Mouse (Mus musculus) liver, embryonic 13.5 days (tissue): ENCODE measurements around the gene Zbtb7a. TPM values are rescaled to one million over a fixed set of nuclear protein-coding genes. Genes with fewer than 3 reads are reported as not detected.
A peak's percentile ranks its signal among the peaks of the same experiment; 100 is the strongest.
"Not testable (repeated sequence)": the region's sequence is repeated elsewhere in the genome, so short reads cannot be mapped to it uniquely, and the experiment has no call there.

ENCODE experiments used
- ATAC-seq: fragments of 200-750 bp; cut with Nextera tagmentation; 2 replicates; pipeline ENCODE4 v1.8.0; 2017; ENCODE audit warnings: low read depth, mild to moderate bottlenecking, moderate number of reproducible peaks, moderate library complexity
- DNase-seq: peaks from one replicate; pipeline ENCODE4 v3.0.0; 2022
- H3K27ac ChIP-seq: fragments of 300-500 bp; sonication (generic); 2 replicates; pipeline ENCODE4 v1.5.1; 2015; ENCODE audit warnings: moderate library complexity, mild to moderate bottlenecking, inconsistent platforms
- H3K27me3 ChIP-seq: fragments of 300-500 bp; sonication (generic); 2 replicates; pipeline ENCODE4 v1.6.1; 2015; ENCODE audit warnings: mild to moderate bottlenecking, inconsistent platforms
- H3K36me3 ChIP-seq: fragments of 300-500 bp; sonication (generic); 2 replicates; pipeline ENCODE4 v1.6.1; 2015; ENCODE audit warnings: mild to moderate bottlenecking, inconsistent platforms
- H3K4me1 ChIP-seq: fragments of 300-500 bp; sonication (generic); replicated peaks from 2 replicates; pipeline ENCODE4 v1.6.1; 2015; ENCODE audit warnings: inconsistent platforms
- H3K4me2 ChIP-seq: fragments of 300-500 bp; sonication (generic); 2 replicates; pipeline ENCODE4 v1.6.1; 2015; ENCODE audit warnings: inconsistent platforms, mild to moderate bottlenecking, moderate library complexity
- H3K4me3 ChIP-seq: fragments of 300-500 bp; sonication (generic); replicated peaks from 2 replicates; pipeline ENCODE4 v1.5.1; 2015; ENCODE audit warnings: mild to moderate bottlenecking, inconsistent platforms
- H3K9ac ChIP-seq: fragments of 300-500 bp; sonication (generic); 2 replicates; pipeline ENCODE4 v1.6.1; 2015; ENCODE audit warnings: mild to moderate bottlenecking, inconsistent platforms
- H3K9me3 ChIP-seq: fragments of 300-500 bp; sonication (generic); replicated peaks from 2 replicates; pipeline ENCODE4 v1.6.1; 2016; ENCODE audit warnings: inconsistent platforms
- WGBS: fragments of 180-500 bp; shearing (Covaris S2); methylation state at CpG from one replicate; pipeline ENCODE4 v1.1.7; 2015; ENCODE audit not compliant: insufficient replicate concordance; 5-methylcytosine and 5-hydroxymethylcytosine counted together
- polyA plus RNA-seq: library from polyadenylated mRNA; unstranded; fragments of >200 nt; fragmentation: Nextera tagmentation; extraction: Ambion mirVana; gene quantifications from 2 replicates; pipeline ENCODE4 v1.2.1, GENCODE M21; 2015

Zbtb7a gene
- polyA plus RNA-seq, 1 experiment from 2014 or later: 49.6 TPM

GRCm38 (mm10) chr10:81181860-81182259 is 46.8 kb downstream of the Zbtb7a start:
- WGBS: 79% methylated on average over 12 of the region's 12 CpGs
- Histone ChIP-seq H3K4me2 (peak overlapping the region; percentile 34; the same call in 1 of the 2 replicates), H3K4me1 (peaks cover 73% of the 10 kb centered on the region), H3K36me3 (peaks cover 83% of the 10 kb centered on the region), H3K4me3 (0 out of 2 replicates have a peak overlapping the region, but pooled peaks have one; percentile 8), H3K27ac (peak overlapping the region; percentile 62)
- not testable (repeated sequence) for H3K9ac ChIP-seq, H3K27me3 ChIP-seq, DNase-seq, ATAC-seq, H3K9me3 ChIP-seq

DNA sequence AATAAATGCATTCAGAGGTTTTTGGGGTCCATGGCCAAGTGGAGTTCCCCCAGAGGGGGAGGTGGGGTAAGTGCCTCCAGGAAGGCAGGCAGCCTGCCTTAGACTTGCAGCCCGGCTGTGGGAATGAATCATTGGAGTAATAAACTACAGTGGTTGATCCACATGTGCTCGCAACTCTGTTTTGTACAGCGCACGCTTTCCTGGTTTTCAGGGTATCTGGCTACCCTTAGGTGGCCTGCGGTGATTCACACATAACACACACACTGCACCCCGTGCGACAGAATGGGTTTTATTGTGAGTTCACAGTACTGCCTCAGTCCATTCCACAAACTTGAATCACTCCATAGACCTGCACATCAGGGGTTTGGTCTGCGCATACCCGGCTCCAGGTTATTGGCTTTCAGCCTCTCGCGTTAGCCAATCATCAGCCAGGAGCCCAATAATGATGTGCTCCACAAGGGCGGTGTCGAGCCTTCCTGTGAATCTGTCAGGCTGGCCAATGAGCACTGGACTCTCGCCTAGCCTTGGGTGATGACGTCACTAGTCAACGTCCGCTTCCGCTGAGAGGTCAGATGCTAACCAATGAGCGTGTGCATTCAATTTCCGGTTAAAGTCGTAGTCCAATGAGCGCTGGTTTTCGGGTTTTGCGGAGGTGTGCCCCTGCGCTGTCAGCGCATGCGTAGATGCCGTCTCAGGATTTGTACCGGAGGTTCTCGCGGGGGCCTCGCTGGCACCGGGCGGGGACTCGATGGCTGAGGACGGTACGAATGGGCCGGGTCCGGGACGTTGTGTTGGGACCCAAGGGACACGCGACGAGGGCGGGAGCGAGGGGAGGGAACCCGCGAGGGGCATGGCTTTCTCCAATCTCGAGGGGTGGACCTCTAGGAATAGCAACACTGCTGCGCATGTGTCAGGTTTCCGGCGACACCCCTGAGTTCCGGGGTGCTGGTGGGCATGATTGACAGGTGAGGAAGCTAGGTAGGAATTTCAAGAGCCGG is 47.6 kb downstream of the Zbtb7a start, which contains the start of gene Dapk3:
Dapk3 (plus strand) TSS at position 670 of the 998 bp plus-strand sequence.
- no peaks in the 10 kb centered on the region for H3K27me3 ChIP-seq
- H3K4me1 ChIP-seq: peaks cover 66% of the 10 kb centered on the region
- H3K4me3 ChIP-seq: peak within 1 kb of the TSS; percentile 71
- peak within 1 kb of the TSS; percentile 79 for H3K27ac ChIP-seq
- H3K9ac ChIP-seq: peak within 1 kb of the TSS; percentile 75
- peak; percentile 97 for DNase-seq
- peak within 1 kb of the TSS; percentile 81 for H3K4me2 ChIP-seq
- peak; percentile 89 for ATAC-seq
- H3K36me3 ChIP-seq: peaks cover 82% of the 10 kb centered on the region
- H3K9me3 ChIP-seq: no peaks in the 10 kb centered on the region
- 4% methylated on average over 53 of the region's 53 CpGs for WGBS

DNA sequence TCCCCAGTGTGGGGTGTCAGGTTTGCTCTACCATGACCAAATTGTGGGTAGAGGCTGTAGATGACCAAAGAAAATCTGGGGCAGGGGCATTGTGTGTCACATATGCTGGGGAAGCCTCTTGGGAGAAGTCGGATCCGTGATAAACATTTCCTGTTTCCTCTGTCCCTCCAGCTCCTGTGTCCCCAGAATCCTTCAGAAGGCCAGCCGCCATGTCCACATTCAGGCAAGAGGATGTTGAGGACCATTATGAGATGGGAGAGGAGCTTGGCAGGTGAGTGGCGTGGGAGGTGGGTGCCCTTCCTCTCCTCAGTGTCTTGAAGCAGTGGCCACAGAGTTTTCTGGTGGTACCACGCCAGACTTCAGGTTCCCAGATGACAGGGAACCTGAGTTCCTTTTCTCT is 48.8 kb downstream of the Zbtb7a start, which contains the start of gene 4930442H23Rik:
4930442H23Rik (minus strand) TSS at position 45 of the 400 bp plus-strand sequence.
- Histone ChIP-seq H3K9ac (peak within 1 kb of the TSS; percentile 75), H3K4me2 (peak within 1 kb of the TSS; percentile 81), H3K27me3 (no peaks in the 10 kb centered on the region), H3K36me3 (peaks cover 76% of the 10 kb centered on the region), H3K27ac (peak within 1 kb of the TSS; percentile 79), H3K9me3 (no peaks in the 10 kb centered on the region), H3K4me3 (peak within 1 kb of the TSS; percentile 71), H3K4me1 (peaks cover 54% of the 10 kb centered on the region)
- 64% methylated on average over 5 of the region's 5 CpGs for WGBS
- ATAC-seq (no peak), DNase-seq (no peak)

DNA sequence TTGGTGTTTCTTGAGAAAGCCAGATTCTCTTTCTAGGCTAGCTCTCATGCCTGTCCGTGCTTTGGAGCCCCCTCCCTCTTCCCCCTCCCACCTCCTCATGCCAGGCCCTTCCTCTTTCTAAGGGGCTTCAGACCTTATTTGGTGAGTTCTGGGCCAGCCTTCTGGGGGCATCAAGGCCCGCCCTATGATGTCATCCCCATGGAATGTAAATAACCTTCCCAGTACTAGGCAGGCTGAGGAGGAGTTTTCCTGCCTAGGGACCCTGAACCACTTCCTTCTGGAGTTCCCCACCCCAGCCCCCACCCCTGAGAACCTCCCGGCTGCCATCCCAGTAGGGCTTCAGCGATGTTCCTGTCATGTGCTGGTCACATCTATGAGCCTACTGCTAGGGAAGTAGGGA is 49.7 kb downstream of the Zbtb7a start:
- ATAC-seq: no peak
- Histone ChIP-seq H3K27ac (peak overlapping the region; percentile 65; the same call in 1 of the 2 replicates), H3K4me2 (0 out of 2 replicates have a peak overlapping the region, but pooled peaks have one; percentile 81), H3K27me3 (no peaks in the 10 kb centered on the region), H3K4me1 (peaks cover 47% of the 10 kb centered on the region), H3K9ac (no peak overlapping the region), H3K4me3 (no peak overlapping the region), H3K9me3 (no peaks in the 10 kb centered on the region), H3K36me3 (peaks cover 71% of the 10 kb centered on the region)
- WGBS: 68% methylated on average over 4 of the region's 4 CpGs
- no peak for DNase-seq

GRCm38 (mm10) chr10:81187161-81187560 is 52.1 kb downstream of the Zbtb7a start:
- DNase-seq (no peak), ATAC-seq (no peak)
- H3K4me3 ChIP-seq: no peak overlapping the region
- no peaks in the 10 kb centered on the region for H3K27me3 ChIP-seq
- no peak overlapping the region for H3K27ac ChIP-seq
- no peaks in the 10 kb centered on the region for H3K9me3 ChIP-seq
- peaks cover 61% of the 10 kb centered on the region for H3K36me3 ChIP-seq
- WGBS: 83% methylated on average over 9 of the region's 9 CpGs
- H3K4me2 ChIP-seq: no peak overlapping the region
- H3K4me1 ChIP-seq: peaks cover 50% of the 10 kb centered on the region
- H3K9ac ChIP-seq: no peak overlapping the region

- Histone ChIP-seq H3K4me1 (peaks cover 56% of the 10 kb centered on the region), H3K36me3 (peaks cover 47% of the 10 kb centered on the region)
- DNase-seq: no peak
These were observed 54.8 kb downstream of the Zbtb7a start for GRCm38 (mm10) chr10:81189821-81190220.

DNA sequence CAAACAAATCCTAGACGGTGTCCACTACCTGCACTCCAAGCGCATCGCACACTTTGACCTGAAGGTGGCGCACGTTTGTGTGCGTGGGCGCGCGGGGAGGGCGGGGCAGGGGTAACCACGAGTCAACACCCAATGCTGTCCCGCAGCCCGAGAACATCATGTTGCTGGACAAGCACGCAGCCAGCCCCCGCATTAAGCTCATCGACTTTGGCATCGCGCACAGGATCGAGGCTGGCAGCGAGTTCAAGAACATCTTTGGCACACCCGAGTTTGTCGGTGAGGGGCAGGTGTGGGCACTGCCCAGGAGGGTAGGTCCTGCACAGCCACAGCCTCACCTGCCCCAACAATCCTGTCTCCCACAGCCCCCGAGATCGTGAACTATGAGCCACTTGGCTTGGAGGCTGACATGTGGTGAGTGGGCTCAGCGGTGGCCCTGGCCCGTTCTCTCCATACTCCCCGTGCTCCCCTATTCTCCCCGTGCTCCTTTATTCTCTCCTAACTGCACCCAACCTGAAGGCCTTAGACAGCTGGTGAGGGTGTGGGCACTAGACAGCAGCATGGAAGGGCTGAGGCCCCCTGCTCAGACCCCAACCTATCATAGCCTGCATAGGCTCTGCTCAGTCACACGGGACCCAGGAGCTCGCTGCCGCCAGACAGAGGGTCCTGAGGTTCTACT is 55.4 kb downstream of the Zbtb7a start:
- H3K9me3 ChIP-seq: no peaks in the 10 kb centered on the region
- H3K27me3 ChIP-seq: peaks cover 30% of the 10 kb centered on the region
- no peak overlapping the region for H3K4me2 ChIP-seq
- WGBS: 65% methylated on average over 31 of the region's 31 CpGs
- no peak overlapping the region for H3K4me3 ChIP-seq
- DNase-seq (no peak), ATAC-seq (peak; percentile 1; the same call in 1 of the 2 replicates)
- peaks cover 41% of the 10 kb centered on the region for H3K36me3 ChIP-seq
- H3K4me1 ChIP-seq: peaks cover 54% of the 10 kb centered on the region
- peak overlapping the region; percentile 23; the same call in 1 of the 2 replicates for H3K9ac ChIP-seq
- H3K27ac ChIP-seq: peak overlapping the region; percentile 50; the same call in 1 of the 2 replicates

More at GRCm38 (mm10) chr10:81189821-81190220, 54.8 kb downstream of the Zbtb7a start:
- no peak overlapping the region for H3K4me3 ChIP-seq
- no peak overlapping the region for H3K4me2 ChIP-seq
- H3K9ac ChIP-seq: no peak overlapping the region
- 83% methylated on average over 26 of the region's 26 CpGs for WGBS
- no peaks in the 10 kb centered on the region for H3K9me3 ChIP-seq
- H3K27me3 ChIP-seq: peaks cover 24% of the 10 kb centered on the region
- no peak for ATAC-seq
- H3K27ac ChIP-seq: no peak overlapping the region

- no peak overlapping the region for H3K4me3 ChIP-seq
- DNase-seq (no peak), ATAC-seq (peak; percentile 7; the same call in 1 of the 2 replicates)
- peak overlapping the region; percentile 23; the same call in 1 of the 2 replicates for H3K9ac ChIP-seq
- 33% methylated on average over 6 of the region's 6 CpGs for WGBS
- H3K27me3 ChIP-seq: peaks cover 35% of the 10 kb centered on the region
- no peaks in the 10 kb centered on the region for H3K9me3 ChIP-seq
- no peak overlapping the region for H3K4me2 ChIP-seq
- H3K27ac ChIP-seq: peak overlapping the region; percentile 50; the same call in 1 of the 2 replicates
- H3K36me3 ChIP-seq: peaks cover 37% of the 10 kb centered on the region
- H3K4me1 ChIP-seq: peaks cover 57% of the 10 kb centered on the region
These were observed 55.9 kb downstream of the Zbtb7a start for GRCm38 (mm10) chr10:81190912-81191321.

GRCm38 (mm10) chr10:81191342-81191982 is 56.4 kb downstream of the Zbtb7a start:
- ATAC-seq: no peak
- H3K9ac ChIP-seq: no peak overlapping the region
- DNase-seq: no peak
- H3K27me3 ChIP-seq: peaks cover 41% of the 10 kb centered on the region
- 67% methylated on average over 18 of the region's 18 CpGs for WGBS
- peak overlapping the region; percentile 90 for H3K4me2 ChIP-seq
- no peak overlapping the region for H3K4me3 ChIP-seq
- H3K4me1 ChIP-seq: peaks cover 57% of the 10 kb centered on the region
- peak overlapping the region; percentile 50; the same call in 1 of the 2 replicates for H3K27ac ChIP-seq
- peaks cover 35% of the 10 kb centered on the region for H3K36me3 ChIP-seq
- no peaks in the 10 kb centered on the region for H3K9me3 ChIP-seq

- Histone ChIP-seq H3K4me3 (peak overlapping the region; percentile 69), H3K27ac (peak overlapping the region; percentile 81), H3K27me3 (peaks cover 50% of the 10 kb centered on the region), H3K9ac (peak overlapping the region; percentile 83), H3K36me3 (peaks cover 25% of the 10 kb centered on the region), H3K4me1 (peaks cover 57% of the 10 kb centered on the region), H3K9me3 (no peaks in the 10 kb centered on the region), H3K4me2 (peak overlapping the region; percentile 90)
- peak; percentile 84 for ATAC-seq
- DNase-seq: peak; percentile 65
- 1% methylated on average over 93 of the region's 93 CpGs for WGBS
These were observed 57.4 kb downstream of the Zbtb7a start for GRCm38 (mm10) chr10:81192270-81192967.
